30 mouse cellular contexts compared by ENCODE assay signal in the genomic region with DNA sequence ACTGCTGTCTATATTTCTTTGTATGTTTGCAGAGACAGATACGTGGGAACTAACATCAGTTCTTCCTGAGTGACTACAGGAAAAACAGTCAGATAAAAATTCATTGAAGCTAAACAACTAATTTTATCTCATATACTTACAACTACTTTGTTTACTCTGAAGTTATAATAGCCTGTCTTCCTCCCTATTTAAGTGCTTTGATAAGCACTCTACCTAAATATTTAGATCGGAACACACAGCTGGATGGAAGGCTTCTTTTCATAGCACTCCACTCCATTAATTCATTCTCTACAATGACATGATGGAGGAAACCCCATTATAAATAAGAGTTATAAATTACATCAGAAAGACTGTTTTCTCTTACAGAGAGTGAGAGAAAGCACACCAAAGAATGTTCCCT.
"Had no signal": no experiment of that assay in that cellular context is flagged by ENCODE, and none has a peak within 500 bp of the region (broad histone marks: within the 10 kb centered on the region; RNA-seq: fewer than 3 reads in every experiment).

No protein-coding gene starts in this region.

- H3K9me3 ChIP-seq: limb, embryonic 10.5 days; limb, embryonic 12.5 days; limb, embryonic 13.5 days; limb, embryonic 15.5 days; liver, embryonic 12.5 days; liver, embryonic 13.5 days; liver, embryonic 15.5 days; lung, embryonic 15.5 days; megakaryocyte, embryonic 14.5 days; midbrain, embryonic 10.5 days; midbrain, embryonic 12.5 days; midbrain, embryonic 13.5 days; midbrain, embryonic 15.5 days; neural tube, embryonic 12.5 days had no signal

- H3K36me3 ChIP-seq: limb, embryonic 10.5 days; limb, embryonic 12.5 days; limb, embryonic 13.5 days; limb, embryonic 15.5 days; liver, embryonic 12.5 days; liver, embryonic 13.5 days; liver, embryonic 15.5 days; lung, embryonic 15.5 days; midbrain, embryonic 10.5 days; midbrain, embryonic 12.5 days; midbrain, embryonic 13.5 days; midbrain, embryonic 15.5 days; neural tube, embryonic 12.5 days had no signal

- H3K27ac ChIP-seq: left cerebral cortex, adult 2 months; limb, embryonic 10.5 days; limb, embryonic 12.5 days; limb, embryonic 13.5 days; limb, embryonic 15.5 days; liver, embryonic 12.5 days; liver, embryonic 13.5 days; liver, embryonic 14.5 days; liver, embryonic 15.5 days; lung, embryonic 15.5 days; macrophage; midbrain, embryonic 10.5 days; midbrain, embryonic 12.5 days; midbrain, embryonic 13.5 days; midbrain, embryonic 15.5 days; neural tube, embryonic 12.5 days had no signal

- H3K27me3 ChIP-seq: limb, embryonic 12.5 days; limb, embryonic 13.5 days; limb, embryonic 15.5 days; liver, embryonic 12.5 days; liver, embryonic 13.5 days; liver, embryonic 15.5 days; lung, embryonic 15.5 days; megakaryocyte, embryonic 14.5 days; midbrain, embryonic 12.5 days; midbrain, embryonic 13.5 days; midbrain, embryonic 15.5 days; neural tube, embryonic 12.5 days had no signal

- H3K4me1 ChIP-seq: limb, embryonic 10.5 days; limb, embryonic 12.5 days; limb, embryonic 13.5 days; limb, embryonic 15.5 days; liver, embryonic 12.5 days; liver, embryonic 13.5 days; liver, embryonic 15.5 days; lung, embryonic 15.5 days; megakaryocyte, embryonic 14.5 days; midbrain, embryonic 10.5 days; midbrain, embryonic 12.5 days; midbrain, embryonic 13.5 days; midbrain, embryonic 15.5 days; neural tube, embryonic 12.5 days had no signal

- H3K4me2 ChIP-seq: limb, embryonic 12.5 days; limb, embryonic 13.5 days; limb, embryonic 15.5 days; liver, embryonic 11.5 days; liver, embryonic 12.5 days; liver, embryonic 13.5 days; liver, embryonic 15.5 days; lung, embryonic 15.5 days; midbrain, embryonic 11.5 days; midbrain, embryonic 12.5 days; midbrain, embryonic 13.5 days; midbrain, embryonic 15.5 days; neural tube, embryonic 12.5 days had no signal

- H3K4me3 ChIP-seq: left cerebral cortex, adult 2 months; limb, embryonic 10.5 days; limb, embryonic 12.5 days; limb, embryonic 13.5 days; limb, embryonic 15.5 days; liver, embryonic 12.5 days; liver, embryonic 13.5 days; liver, embryonic 15.5 days; lung, embryonic 15.5 days; megakaryocyte, embryonic 14.5 days; midbrain, embryonic 10.5 days; midbrain, embryonic 12.5 days; midbrain, embryonic 13.5 days; midbrain, embryonic 15.5 days; myocyte; neural tube, embryonic 12.5 days had no signal

- DNase-seq: layer of hippocampus, postnatal 36 days; left cerebral cortex, postnatal 4 days; liver; liver, embryonic 13.5 days; liver, postnatal 0 days; lung, adult 18-20 months; lung, adult 2 months; lung, postnatal 10 days; lung, postnatal 36 days; midbrain, embryonic 14.5 days had no signal

- ATAC-seq: liver, embryonic 12.5 days; liver, postnatal 0 days; midbrain, embryonic 13.5 days; midbrain, embryonic 15.5 days; midbrain, embryonic 16.5 days had no signal

- H3K9ac ChIP-seq: limb, embryonic 12.5 days; limb, embryonic 13.5 days; limb, embryonic 15.5 days; liver, embryonic 12.5 days; liver, embryonic 13.5 days; liver, embryonic 14.5 days; liver, embryonic 15.5 days; liver, postnatal 0 days; lung, embryonic 15.5 days; midbrain, embryonic 12.5 days; midbrain, embryonic 13.5 days; midbrain, embryonic 15.5 days; neural tube, embryonic 12.5 days had no signal
